ENCODE assay signal across 9 mouse cellular contexts in the genomic region with DNA sequence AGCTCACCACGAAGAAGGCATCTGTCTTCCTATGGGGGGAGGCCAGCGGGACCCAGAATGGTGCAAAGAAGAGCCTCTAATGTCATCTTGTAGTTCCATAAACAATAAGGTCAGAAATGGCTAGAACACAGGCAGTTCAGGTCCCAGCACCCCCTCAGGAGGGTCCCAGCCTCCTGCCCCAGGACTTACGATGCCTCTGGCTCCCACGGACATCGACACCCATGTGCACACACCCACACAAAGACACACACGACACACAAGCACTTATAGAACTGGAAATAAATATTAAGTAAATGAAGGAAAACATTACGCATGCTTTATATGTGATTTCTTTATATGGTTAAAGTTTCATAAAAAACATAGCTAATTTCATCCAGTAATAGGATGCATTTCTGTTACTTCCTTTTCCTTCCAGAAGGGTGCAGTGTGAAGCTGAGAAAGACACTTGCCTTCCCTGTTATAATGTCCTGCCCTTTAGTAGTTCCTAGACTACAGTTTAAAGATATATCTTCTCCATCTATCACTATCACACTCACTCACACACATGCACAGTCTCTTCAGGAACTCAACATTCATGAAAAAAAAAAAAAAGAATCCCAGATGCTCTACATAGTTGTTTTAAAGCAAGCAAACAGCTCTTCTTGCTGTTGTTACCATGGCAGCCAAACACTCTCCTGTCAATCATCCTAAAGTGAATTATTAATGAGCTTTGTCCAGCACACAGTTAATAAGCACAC. TPM values are rescaled to one million over a fixed set of nuclear protein-coding genes. Genes with fewer than 3 reads are reported as not detected.
A peak's percentile ranks its signal among the peaks of the same experiment; 100 is the strongest.
DNase-seq lines count a peak whose midpoint lies in the region; ATAC-seq lines count a peak whose summit lies in the region.
"Had no signal": no experiment of that assay in that cellular context is flagged by ENCODE, and none has a peak within 500 bp of the region (broad histone marks: within the 10 kb centered on the region; RNA-seq: fewer than 3 reads in every experiment).

No protein-coding gene starts in this region.

- no peak overlapping the region for H3K9ac ChIP-seq in embryonic facial prominence, embryonic 11.5 days (replicated peaks; ENCODE audit: low read length)
- H3K9ac ChIP-seq in forebrain, embryonic 13.5 days: no peak overlapping the region
- H3K9ac ChIP-seq in heart, embryonic 11.5 days (ENCODE audit: low read depth, low read length): no peak overlapping the region
- H3K9ac ChIP-seq: embryonic facial prominence, embryonic 15.5 days had no signal

- ATAC-seq in embryonic facial prominence, embryonic 11.5 days (replicated peaks; ENCODE audit: insufficient number of reproducible peaks, low FRiP score, low TSS enrichment, low read depth): no peak
- peak; percentile 77 for ATAC-seq in forebrain, embryonic 13.5 days
- ATAC-seq in heart, embryonic 11.5 days (replicated peaks; ENCODE audit: insufficient number of reproducible peaks, low FRiP score, low TSS enrichment): no peak

- H3K4me3 ChIP-seq in embryonic facial prominence, embryonic 11.5 days (ENCODE audit: low read depth, low read length): no peak overlapping the region
- H3K4me3 ChIP-seq in embryonic facial prominence, embryonic 10.5 days: no peak overlapping the region
- no peak overlapping the region for H3K4me3 ChIP-seq in forebrain, embryonic 13.5 days
- no peak overlapping the region for H3K4me3 ChIP-seq in heart, embryonic 11.5 days (ENCODE audit: low read depth, low read length)
- H3K4me3 ChIP-seq: embryonic facial prominence, embryonic 15.5 days had no signal

- H3K27ac ChIP-seq in embryonic facial prominence, embryonic 11.5 days (replicated peaks; ENCODE audit: low read depth, low read length): no peak overlapping the region
- H3K27ac ChIP-seq in embryonic facial prominence, embryonic 10.5 days (replicated peaks): no peak overlapping the region
- H3K27ac ChIP-seq in forebrain, embryonic 13.5 days: 0 out of 2 replicates have a peak overlapping the region, but pooled peaks have one; percentile 41
- H3K27ac ChIP-seq in heart, embryonic 11.5 days (ENCODE audit: low read depth, low read length): no peak overlapping the region
- H3K27ac ChIP-seq: embryonic facial prominence, embryonic 15.5 days had no signal

- DNase-seq in embryonic facial prominence, embryonic 11.5 days (ENCODE audit: low spot score): peak; percentile 35
- DNase-seq in embryonic facial prominence, embryonic 10.5 days (ENCODE audit: low spot score): no peak
- peak; percentile 32 for DNase-seq in 416B (ENCODE audit: low read depth)
- peak; percentile 56 for DNase-seq in lung, postnatal 10 days
- DNase-seq in natural killer cell, adult 2 months (ENCODE audit: low spot score in 2 of 2): no peak
- DNase-seq in cerebellum, adult 11-12 months: no peak

- no peaks in the 10 kb centered on the region for H3K4me1 ChIP-seq in embryonic facial prominence, embryonic 11.5 days (ENCODE audit: control insufficient read depth, insufficient read depth, low read length)
- H3K4me1 ChIP-seq in embryonic facial prominence, embryonic 10.5 days: no peaks in the 10 kb centered on the region
- H3K4me1 ChIP-seq in forebrain, embryonic 13.5 days: peaks cover 16% of the 10 kb centered on the region
- H3K4me1 ChIP-seq in heart, embryonic 11.5 days (ENCODE audit: control insufficient read depth, insufficient read depth, low read length): no peaks in the 10 kb centered on the region

- H3K27me3 ChIP-seq in embryonic facial prominence, embryonic 11.5 days (ENCODE audit: control insufficient read depth, insufficient read depth, low read length): no peaks in the 10 kb centered on the region
- 0 out of 2 replicates have a peak, but pooled peaks cover 5% of the 10 kb centered on the region for H3K27me3 ChIP-seq in embryonic facial prominence, embryonic 10.5 days (replicated peaks; ENCODE audit: low read depth, poor library complexity, severe bottlenecking)
- H3K27me3 ChIP-seq in forebrain, embryonic 13.5 days: no peaks in the 10 kb centered on the region
- H3K27me3 ChIP-seq in heart, embryonic 11.5 days (ENCODE audit: control insufficient read depth, insufficient read depth, low read length): no peaks in the 10 kb centered on the region
- H3K27me3 ChIP-seq: embryonic facial prominence, embryonic 15.5 days had no signal

- no peaks in the 10 kb centered on the region for H3K36me3 ChIP-seq in embryonic facial prominence, embryonic 11.5 days (replicated peaks; ENCODE audit: control insufficient read depth, insufficient read depth, low read depth, low read length)
- H3K36me3 ChIP-seq in embryonic facial prominence, embryonic 10.5 days (replicated peaks): no peaks in the 10 kb centered on the region
- H3K36me3 ChIP-seq in forebrain, embryonic 13.5 days (ENCODE audit: poor library complexity, severe bottlenecking): no peaks in the 10 kb centered on the region
- no peaks in the 10 kb centered on the region for H3K36me3 ChIP-seq in heart, embryonic 11.5 days (ENCODE audit: control insufficient read depth, insufficient read depth, low read length)
- H3K36me3 ChIP-seq: embryonic facial prominence, embryonic 15.5 days had no signal

- H3K9me3 ChIP-seq in embryonic facial prominence, embryonic 11.5 days (replicated peaks; ENCODE audit: control insufficient read depth, low read length): no peaks in the 10 kb centered on the region
- no peaks in the 10 kb centered on the region for H3K9me3 ChIP-seq in embryonic facial prominence, embryonic 10.5 days
- no peaks in the 10 kb centered on the region for H3K9me3 ChIP-seq in forebrain, embryonic 13.5 days (replicated peaks)
- H3K9me3 ChIP-seq in heart, embryonic 11.5 days (replicated peaks; ENCODE audit: control insufficient read depth, low read length): no peaks in the 10 kb centered on the region
- H3K9me3 ChIP-seq: embryonic facial prominence, embryonic 15.5 days had no signal

- no peak overlapping the region for H3K4me2 ChIP-seq in embryonic facial prominence, embryonic 11.5 days (ENCODE audit: low read depth, low read length)
- H3K4me2 ChIP-seq in forebrain, embryonic 13.5 days: peak overlapping the region; percentile 34
- H3K4me2 ChIP-seq in heart, embryonic 11.5 days: no peak overlapping the region
- H3K4me2 ChIP-seq: embryonic facial prominence, embryonic 15.5 days had no signal

- 86% methylated on average over 7 of the region's 7 CpGs for WGBS in embryonic facial prominence, embryonic 11.5 days
- WGBS in embryonic facial prominence, embryonic 10.5 days: 86% methylated on average over 7 of the region's 7 CpGs
- 86% methylated on average over 7 of the region's 7 CpGs for WGBS in forebrain, embryonic 13.5 days
- WGBS in heart, embryonic 11.5 days (ENCODE audit: insufficient replicate concordance): 76% methylated on average over 7 of the region's 7 CpGs

RNA-seq across cellular contexts. Expression of a gene that starts 27.1 kb away (rescaled TPM):
- 0.97 and 1.4 TPM in 2 replicates for polyA plus RNA-seq in embryonic facial prominence, embryonic 11.5 days (2014; fragmentation: Nextera tagmentation; extraction: Ambion mirVana)
- 1.0 and 1.6 TPM in 2 replicates for polyA plus RNA-seq in embryonic facial prominence, embryonic 10.5 days (2016; fragmentation: Nextera tagmentation; extraction: Ambion mirVana)
- polyA plus RNA-seq in forebrain, embryonic 13.5 days (2015; fragmentation: Nextera tagmentation; extraction: Ambion mirVana): 10.8 and 13.7 TPM in 2 replicates
- 0.21 and 0.23 TPM in 2 replicates for polyA plus RNA-seq in heart, embryonic 11.5 days (2014; fragmentation: Nextera tagmentation; extraction: Ambion mirVana)

Comparison
In these comparisons a context has a peak if more than half of its experiments do, and no peak if none do; other contexts are left out.
1. DNase-seq: peak in embryonic facial prominence, embryonic 11.5 days (single experiment), 416B (single experiment) and lung, postnatal 10 days (single experiment); none in embryonic facial prominence, embryonic 10.5 days (single experiment), natural killer cell, adult 2 months (0 of 2) and cerebellum, adult 11-12 months (single experiment).